Mouse (Mus musculus) hindbrain, postnatal 0 days (tissue): ENCODE measurements around the gene Sh3pxd2a. TPM values are rescaled to one million over a fixed set of nuclear protein-coding genes. Genes with fewer than 3 reads are reported as not detected.
A peak's percentile ranks its signal among the peaks of the same experiment; 100 is the strongest.

ENCODE experiments used
- ATAC-seq: fragments of 200-750 bp; cut with Nextera tagmentation; 2 replicates; pipeline ENCODE4 v1.8.0; 2017; ENCODE audit warnings: mild to moderate bottlenecking, moderate TSS enrichment, moderate library complexity
- DNase-seq: peaks from one replicate; pipeline ENCODE4 v3.0.0-alpha.2; 2015; ENCODE audit warnings: low spot score
- H3K27ac ChIP-seq: fragments of 300-500 bp; sonication (generic); 2 replicates; pipeline ENCODE4 v1.5.1; 2014; ENCODE audit warnings: mild to moderate bottlenecking
- H3K27me3 ChIP-seq: fragments of 300-500 bp; sonication (generic); 2 replicates; pipeline ENCODE4 v1.6.1; 2014; ENCODE audit warnings: low read length, mixed read lengths; ENCODE audit not compliant: insufficient read depth
- H3K36me3 ChIP-seq: fragments of 300-500 bp; sonication (generic); 2 replicates; pipeline ENCODE4 v1.6.1; 2014; ENCODE audit warnings: low read length, mixed read lengths; ENCODE audit not compliant: insufficient read depth
- H3K4me1 ChIP-seq: fragments of 300-500 bp; sonication (generic); 2 replicates; pipeline ENCODE4 v1.6.1; 2014; ENCODE audit warnings: antibody characterized with exemption, low read length, mixed read lengths; ENCODE audit not compliant: insufficient read depth
- H3K4me2 ChIP-seq: fragments of 300-500 bp; sonication (generic); 2 replicates; pipeline ENCODE4 v1.6.1; 2014; ENCODE audit warnings: low read depth, mild to moderate bottlenecking, low read length, moderate library complexity, mixed read lengths
- H3K4me3 ChIP-seq: fragments of 300-500 bp; sonication (generic); 2 replicates; pipeline ENCODE4 v1.5.1; 2014; ENCODE audit warnings: low read length
- H3K9ac ChIP-seq: fragments of 300-500 bp; sonication (generic); replicated peaks from 2 replicates; pipeline ENCODE4 v1.6.1; 2014; ENCODE audit warnings: mild to moderate bottlenecking, low read length, moderate library complexity, mixed read lengths
- H3K9me3 ChIP-seq: fragments of 300-500 bp; sonication (generic); 2 replicates; pipeline ENCODE4 v1.6.1; 2016; ENCODE audit warnings: low read length, mixed read lengths
- CTCF ChIP-seq: IDR thresholded peaks from 2 replicates; pipeline ENCODE4 v1.5.1; 2016; ENCODE audit warnings: antibody characterized with exemption, control low read depth, low read depth
- WGBS: fragments of 180-500 bp; shearing (Covaris S2); extraction: QIAGEN DNeasy Blood & Tissue Kit; methylation state at CpG from one replicate; pipeline ENCODE4 v1.1.7; 2014; 5-methylcytosine and 5-hydroxymethylcytosine counted together
- polyA plus RNA-seq: library from polyadenylated mRNA; unstranded; fragments of >200 nt; fragmentation: Nextera tagmentation; extraction: Ambion mirVana; gene quantifications from 2 replicates; pipeline ENCODE4 v1.2.1, GENCODE M21; 2015
- total RNA-seq: library from RNA; depleted of rRNA; stranded (reverse); fragments of >200 nt; gene quantifications from 2 replicates; pipeline ENCODE4 v1.2.3, GENCODE M21; 2014

Sh3pxd2a gene
- total and polyA plus RNA-seq, 2 experiments from 2014 or later = 1.8 to 25.5 TPM

DNA sequence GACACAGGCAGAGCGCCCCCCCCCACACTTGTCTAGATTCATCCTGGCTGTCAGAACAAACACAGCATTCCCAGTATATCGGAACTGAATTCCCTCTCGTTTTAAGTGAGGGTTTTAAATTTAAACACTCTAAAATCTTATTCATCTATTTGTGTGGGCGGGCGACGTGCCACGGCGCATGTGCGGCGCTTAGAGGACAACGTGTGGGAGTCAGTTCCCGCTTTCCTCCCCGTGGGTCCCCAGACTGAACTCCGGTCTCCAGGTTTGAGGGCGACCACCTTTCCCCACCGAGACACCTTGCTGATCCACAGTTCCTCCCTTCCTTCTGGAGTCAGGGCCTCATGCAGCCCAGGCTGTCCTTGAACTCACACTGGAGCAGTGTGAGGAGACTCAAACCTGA, 104.2 kb downstream of the Sh3pxd2a start:
- no peak overlapping the region for H3K4me2 ChIP-seq
- TF ChIP-seq CTCF = no peak

DNA sequence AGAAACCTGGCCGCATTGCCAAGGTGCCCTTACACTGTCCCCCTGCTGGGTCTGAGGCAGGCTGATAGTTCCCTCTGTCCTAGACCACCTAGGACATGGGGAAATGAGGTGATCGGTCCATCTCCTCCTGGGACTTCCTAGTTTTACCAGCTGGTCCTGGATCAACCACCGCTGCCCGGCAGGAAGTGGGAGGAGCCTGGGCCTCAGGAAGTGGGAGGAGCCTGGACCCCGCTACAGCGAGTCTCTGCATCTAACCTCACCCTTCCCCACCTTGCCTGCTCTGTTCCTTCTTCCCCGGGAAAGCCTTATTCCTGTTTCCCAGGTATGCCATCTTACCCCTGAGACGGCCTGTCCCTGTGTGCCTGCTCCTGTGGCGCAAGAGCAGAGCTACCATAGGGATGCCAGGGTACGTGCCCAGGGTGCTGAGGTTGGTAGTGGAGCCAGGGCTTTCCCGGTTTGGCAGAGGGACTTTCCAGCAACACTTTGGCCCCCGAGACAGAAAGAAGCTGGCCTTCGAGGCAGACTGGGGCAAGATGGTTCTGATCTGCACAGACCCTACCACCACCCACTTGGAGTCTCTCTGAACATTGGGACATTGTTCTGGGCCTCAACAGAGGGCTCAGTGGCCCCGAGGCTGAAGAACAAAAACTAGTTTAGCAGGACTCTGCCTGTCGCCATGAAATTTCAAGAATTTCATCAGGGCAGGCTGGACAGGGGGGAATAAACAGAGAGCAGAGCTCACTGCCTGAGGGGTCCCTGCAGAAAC, 104.9 kb downstream of the Sh3pxd2a start:
- DNase-seq (no peak), ATAC-seq (no peak)
- 55% methylated on average over 15 of the region's 15 CpGs for WGBS
- H3K27ac ChIP-seq = no peak overlapping the region
- TF ChIP-seq CTCF = no peak
- H3K36me3 ChIP-seq = no peaks in the 10 kb centered on the region
- no peaks in the 10 kb centered on the region for H3K9me3 ChIP-seq
- peaks cover 4% of the 10 kb centered on the region; the same call in 1 of the 2 replicates for H3K4me1 ChIP-seq
- no peak overlapping the region for H3K9ac ChIP-seq
- H3K27me3 ChIP-seq = no peaks in the 10 kb centered on the region
- H3K4me3 ChIP-seq = no peak overlapping the region
- no peak overlapping the region for H3K4me2 ChIP-seq

More for the DNA sequence above, 104.2 kb downstream of the Sh3pxd2a start:
- Histone ChIP-seq H3K4me3 (no peak overlapping the region), H3K27me3 (no peaks in the 10 kb centered on the region), H3K4me1 (peaks cover 4% of the 10 kb centered on the region; the same call in 1 of the 2 replicates), H3K27ac (no peak overlapping the region), H3K36me3 (no peaks in the 10 kb centered on the region), H3K9ac (no peak overlapping the region), H3K9me3 (no peaks in the 10 kb centered on the region)
- DNase-seq = no peak
- no peak for ATAC-seq
- 90% methylated on average over 16 of the region's 16 CpGs for whole genome bisulfite sequencing

DNA sequence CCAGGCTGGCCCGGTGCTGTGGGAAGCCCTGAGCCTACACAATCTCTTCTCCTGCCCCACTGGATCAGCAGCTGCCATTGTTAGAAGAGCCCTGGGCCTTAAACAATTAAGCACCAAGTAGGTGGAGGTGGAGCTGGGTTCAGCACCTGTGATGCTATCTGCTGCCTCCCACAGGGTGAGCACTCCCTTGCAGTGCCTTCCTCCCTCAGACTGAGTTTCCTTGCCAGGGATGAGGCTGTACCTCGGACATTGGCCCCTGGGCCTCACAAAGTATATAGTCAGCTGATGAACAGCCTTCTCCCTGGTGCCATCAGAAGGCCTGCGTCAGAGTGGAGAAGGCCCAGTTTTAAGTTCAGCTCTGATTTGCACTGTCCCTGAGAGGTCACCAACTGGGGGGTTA, 106.9 kb downstream of the Sh3pxd2a start:
- no peaks in the 10 kb centered on the region for H3K9me3 ChIP-seq
- no peak overlapping the region for H3K4me2 ChIP-seq
- DNase-seq = no peak
- no peak overlapping the region for H3K9ac ChIP-seq
- ATAC-seq = no peak
- H3K4me3 ChIP-seq = no peak overlapping the region
- no peak overlapping the region for H3K27ac ChIP-seq
- no peak for TF ChIP-seq CTCF
- H3K4me1 ChIP-seq = no peaks in the 10 kb centered on the region
- WGBS = 78% methylated on average over 3 of the region's 3 CpGs
- no peaks in the 10 kb centered on the region for H3K36me3 ChIP-seq
- H3K27me3 ChIP-seq = no peaks in the 10 kb centered on the region

DNA sequence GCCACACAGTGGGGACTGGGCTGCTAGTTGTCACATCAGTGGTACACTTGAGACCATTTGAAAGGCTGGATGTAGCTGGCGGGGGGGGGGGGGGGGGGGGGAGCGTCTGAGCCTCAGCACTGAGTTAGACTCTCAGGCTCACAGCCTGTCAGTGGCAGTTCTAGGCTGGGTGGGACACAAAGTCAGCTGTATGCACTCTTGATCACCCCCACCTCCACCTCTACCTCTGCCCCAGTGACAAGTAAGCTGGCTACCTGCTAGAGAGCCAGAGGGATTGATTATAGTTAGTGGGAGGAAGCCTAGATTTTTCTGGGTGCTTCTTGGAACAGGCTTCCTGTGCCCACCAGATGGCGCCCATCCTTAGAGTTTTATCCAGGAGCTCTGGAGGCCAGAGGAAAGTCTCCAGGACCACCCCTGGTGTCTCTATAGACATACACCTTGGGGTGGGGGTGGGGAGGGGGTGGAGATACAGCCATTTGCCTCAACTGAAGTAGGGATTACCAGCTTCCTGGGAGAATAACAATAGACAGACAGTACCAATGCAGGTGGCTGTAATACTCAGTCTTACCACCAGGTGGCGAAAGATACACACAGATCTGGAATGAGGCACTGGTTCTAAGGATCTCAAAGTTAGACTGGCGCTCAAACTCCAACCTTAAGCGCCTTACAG, 107.9 kb downstream of the Sh3pxd2a start:
- Histone ChIP-seq H3K9ac (no peak overlapping the region), H3K27ac (no peak overlapping the region), H3K36me3 (no peaks in the 10 kb centered on the region), H3K9me3 (no peaks in the 10 kb centered on the region), H3K4me3 (no peak overlapping the region), H3K4me2 (no peak overlapping the region), H3K4me1 (no peaks in the 10 kb centered on the region), H3K27me3 (no peaks in the 10 kb centered on the region)
- DNase-seq (peak; percentile 90), ATAC-seq (peak; percentile 73)
- peak; percentile 96 for TF ChIP-seq CTCF
- WGBS = 20% methylated on average over 5 of the region's 6 CpGs

DNA sequence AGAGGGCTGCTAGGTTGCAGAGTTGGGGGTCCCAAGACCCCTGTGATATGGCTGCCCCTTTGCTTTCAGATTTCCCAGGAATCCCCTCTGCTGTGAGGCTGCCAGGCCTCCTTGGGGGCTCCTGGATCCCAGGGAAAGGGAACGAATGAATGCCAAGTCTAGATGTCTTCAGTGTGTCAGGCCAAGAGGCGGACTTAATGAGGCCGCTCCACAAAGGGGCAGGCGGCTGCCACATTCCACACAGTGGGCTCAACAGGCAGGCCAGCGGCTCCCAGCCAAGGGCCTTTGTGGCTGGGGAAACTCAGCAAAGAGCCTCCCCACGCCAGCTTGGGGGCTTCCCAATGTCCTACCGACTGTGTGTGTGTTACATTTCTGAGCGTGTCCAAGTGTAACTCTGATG, 109.7 kb downstream of the Sh3pxd2a start:
- DNase-seq (peak; percentile 83), ATAC-seq (peak; percentile 70)
- H3K9me3 ChIP-seq = no peaks in the 10 kb centered on the region
- H3K4me1 ChIP-seq = no peaks in the 10 kb centered on the region
- H3K4me2 ChIP-seq = no peak overlapping the region
- no peak for TF ChIP-seq CTCF
- H3K27me3 ChIP-seq = no peaks in the 10 kb centered on the region
- no peaks in the 10 kb centered on the region for H3K36me3 ChIP-seq
- no peak overlapping the region for H3K9ac ChIP-seq
- H3K27ac ChIP-seq = no peak overlapping the region
- no peak overlapping the region for H3K4me3 ChIP-seq
- WGBS = 21% methylated on average over 8 of the region's 8 CpGs

DNA sequence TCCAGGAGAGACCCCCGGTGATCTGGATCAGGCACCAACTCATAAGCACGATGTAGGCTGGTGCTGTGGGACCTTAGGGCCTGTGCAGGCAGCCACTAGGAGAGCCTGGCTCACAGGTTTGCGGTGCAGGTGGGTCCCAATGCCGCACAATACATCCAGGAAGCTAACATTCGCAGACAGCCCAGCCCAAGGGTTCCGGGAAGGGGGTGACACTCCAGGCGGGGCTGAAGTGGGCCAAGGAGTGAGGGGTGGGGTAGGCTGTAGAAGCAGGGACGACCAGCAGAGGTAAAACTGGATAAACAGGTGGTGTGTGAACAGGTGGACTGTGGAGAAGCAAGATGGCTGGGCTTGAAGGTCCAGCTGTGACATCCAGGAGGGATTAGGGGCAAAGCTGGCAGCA, 115.2 kb downstream of the Sh3pxd2a start:
- Histone ChIP-seq H3K4me1 (no peaks in the 10 kb centered on the region), H3K4me3 (no peak overlapping the region), H3K36me3 (no peaks in the 10 kb centered on the region), H3K27ac (no peak overlapping the region), H3K9me3 (no peaks in the 10 kb centered on the region), H3K27me3 (no peaks in the 10 kb centered on the region), H3K4me2 (no peak overlapping the region), H3K9ac (no peak overlapping the region)
- WGBS = 79% methylated on average over 8 of the region's 8 CpGs
- DNase-seq = no peak
- ATAC-seq = peak; percentile 22; the same call in 1 of the 2 replicates
- TF ChIP-seq CTCF = no peak
